Mouse (Mus musculus): ENCODE measurements around the gene Zfp180. TPM values are rescaled to one million over a fixed set of nuclear protein-coding genes. Genes with fewer than 3 reads are reported as not detected.

The Zfp180 gene
- total RNA-seq (2023) = 21.0 to 29.1 TPM (median 28.1 TPM) in 4 replicates

GRCm38 (mm10) chr7:24081634-24082431, at the start of gene Zfp180:
TSS of gene Zfp180 (plus strand) at chr7:24081924.

GRCm38 (mm10) chr7:24052660-24053304, 28.9 kb upstream of the Zfp180 start, which contains the start of gene Vmn1r183:
TSS of gene Vmn1r183 (plus strand) at chr7:24053254.

GRCm38 (mm10) chr7:24112156-24112856, 30.6 kb downstream of the Zfp180 start, which contains the start of gene Zfp112:
TSS of gene Zfp112 (plus strand) at chr7:24112314.

GRCm38 (mm10) chr7:24133996-24134828, 52.5 kb downstream of the Zfp180 start, which contains the start of gene Zfp235:
TSS of gene Zfp235 (plus strand) at chr7:24134169.

Other genes starting within 250 kb of the Zfp180 start
- gene Vmn1r176, start 244.6 kb upstream of the Zfp180 start, total RNA-seq (2023) = not detected in 4 replicates
- not detected in 4 replicates for gene Vmn1r177, start 215.5 kb upstream of the Zfp180 start, total RNA-seq (2023)
- not detected in 4 replicates for gene Vmn1r178, start 189.9 kb upstream of the Zfp180 start, total RNA-seq (2023)
- gene Vmn1r179, start 154.9 kb upstream of the Zfp180 start, total RNA-seq (2023) = not detected in 4 replicates
- not detected in 4 replicates for gene Vmn1r180, start 131.3 kb upstream of the Zfp180 start, total RNA-seq (2023)
- gene Vmn1r181, start 107.3 kb upstream of the Zfp180 start, total RNA-seq (2023) = not detected in 4 replicates
- not detected in 4 replicates for gene V1rd19, start 80.2 kb upstream of the Zfp180 start, total RNA-seq (2023)
- gene Vmn1r183, start 28.7 kb upstream of the Zfp180 start, total RNA-seq (2023) = not detected in 4 replicates
- gene Zfp112, start 30.4 kb downstream of the Zfp180 start, total RNA-seq (2023) = 2.5 to 5.3 TPM (median 4.1 TPM) in 4 replicates
- 4.9 to 6.3 TPM (median 5.3 TPM) in 4 replicates for gene Zfp235, start 52.2 kb downstream of the Zfp180 start, total RNA-seq (2023)
- 0.23 to 0.27 TPM in 2 of 4 replicates, not detected in the others for gene Zfp114, start 93.1 kb downstream of the Zfp180 start, total RNA-seq (2023)
- gene Zfp111, start 129.5 kb downstream of the Zfp180 start, total RNA-seq (2023) = 0.09 TPM in 1 of 4 replicates, not detected in the others
- 1.2 to 1.5 TPM (median 1.4 TPM) in 4 replicates for gene Zfp109, start 155.6 kb downstream of the Zfp180 start, total RNA-seq (2023)
- not detected in 4 replicates for gene Zfp108, start 172.9 kb downstream of the Zfp180 start, total RNA-seq (2023)
- gene Zfp93, start 188.5 kb downstream of the Zfp180 start, total RNA-seq (2023) = 0.33 TPM in 2 of 4 replicates, not detected in the others
- gene Zfp61, start 219.3 kb downstream of the Zfp180 start, total RNA-seq (2023) = 6.4 to 11.4 TPM (median 8.5 TPM) in 4 replicates
- 7.7 to 11.5 TPM (median 8.3 TPM) in 4 replicates for gene Zfp94, start 234.7 kb downstream of the Zfp180 start, total RNA-seq (2023)

All from B cell, adult 62 days (primary cell).